Mouse (Mus musculus) midbrain, embryonic 13.5 days (tissue): ENCODE results near the gene Flt3l. TPM values are rescaled to one million over a fixed set of nuclear protein-coding genes. Genes with fewer than 3 reads are reported as not detected.
"Not testable (repeated sequence)": the region's sequence is repeated elsewhere in the genome, so short reads cannot be mapped to it uniquely, and the experiment has no call there.

Experiments used
- ATAC-seq: fragments of 200-750 bp; cut with Nextera tagmentation; 2 replicates; pipeline ENCODE4 v1.8.0; 2017; ENCODE audit warnings: mild to moderate bottlenecking, moderate TSS enrichment, moderate library complexity
- H3K27ac ChIP-seq: fragments of 300-500 bp; sonication (generic); 2 replicates; pipeline ENCODE4 v1.5.1; 2015; ENCODE audit warnings: inconsistent platforms, mild to moderate bottlenecking, moderate library complexity
- H3K27me3 ChIP-seq: fragments of 300-500 bp; sonication (generic); 2 replicates; pipeline ENCODE4 v1.6.1; 2015; ENCODE audit warnings: mild to moderate bottlenecking, inconsistent platforms
- H3K36me3 ChIP-seq: fragments of 300-500 bp; sonication (generic); 2 replicates; pipeline ENCODE4 v1.6.1; 2015; ENCODE audit warnings: mild to moderate bottlenecking, inconsistent platforms
- H3K4me1 ChIP-seq: fragments of 300-500 bp; sonication (generic); replicated peaks from 2 replicates; pipeline ENCODE4 v1.6.1; 2015; ENCODE audit warnings: inconsistent platforms
- H3K4me2 ChIP-seq: fragments of 300-500 bp; sonication (generic); replicated peaks from 2 replicates; pipeline ENCODE4 v1.6.1; 2015; ENCODE audit warnings: moderate library complexity, mild to moderate bottlenecking, inconsistent platforms
- H3K4me3 ChIP-seq: fragments of 300-500 bp; sonication (generic); replicated peaks from 2 replicates; pipeline ENCODE4 v1.5.1; 2015; ENCODE audit warnings: mild to moderate bottlenecking, inconsistent platforms
- H3K9ac ChIP-seq: fragments of 300-500 bp; sonication (generic); replicated peaks from 2 replicates; pipeline ENCODE4 v1.6.1; 2015; ENCODE audit warnings: mild to moderate bottlenecking, inconsistent platforms
- H3K9me3 ChIP-seq: fragments of 300-500 bp; sonication (generic); 2 replicates; pipeline ENCODE4 v1.6.1; 2016; ENCODE audit warnings: mild to moderate bottlenecking, inconsistent platforms
- WGBS: fragments of 180-500 bp; shearing (Covaris S2); methylation state at CpG from one replicate; pipeline ENCODE4 v1.1.7; 2015; 5-methylcytosine and 5-hydroxymethylcytosine counted together
- polyA plus RNA-seq: library from polyadenylated mRNA; unstranded; fragments of >200 nt; fragmentation: Nextera tagmentation; extraction: Ambion mirVana; gene quantifications from 2 replicates; pipeline ENCODE4 v1.2.1, GENCODE M21; 2015

Gene Flt3l
- polyA plus RNA-seq, 1 experiment from 2014 or later, result 1.3 TPM

- H3K4me3 ChIP-seq, result peak overlapping the region; percentile 62; the same call in 1 of the 2 replicates
- not testable (repeated sequence) for H3K9me3 ChIP-seq, ATAC-seq, H3K4me2 ChIP-seq, H3K27ac ChIP-seq, H3K9ac ChIP-seq, H3K27me3 ChIP-seq
- WGBS, result 93% methylated on average over 2 of the region's 2 CpGs
- H3K36me3 ChIP-seq, result peaks cover 13% of the 10 kb centered on the region
- H3K4me1 ChIP-seq, result peaks cover 32% of the 10 kb centered on the region
Measured at GRCm38 (mm10) chr7:45153052-45153451, 16.8 kb upstream of the Flt3l start.

GRCm38 (mm10) chr7:45151303-45151702, 15.1 kb upstream of the Flt3l start:
- Histone ChIP-seq H3K27me3 (no peaks in the 10 kb centered on the region), H3K27ac (no peak overlapping the region), H3K9ac (no peak overlapping the region), H3K4me1 (peaks cover 32% of the 10 kb centered on the region), H3K9me3 (no peaks in the 10 kb centered on the region), H3K4me3 (no peak overlapping the region), H3K4me2 (no peak overlapping the region), H3K36me3 (0 out of 2 replicates have a peak, but pooled peaks cover 2% of the 10 kb centered on the region)
- ATAC-seq, result no peak
- WGBS, result 63% methylated on average over 11 of the region's 11 CpGs

GRCm38 (mm10) chr7:45150321-45150720, 14.1 kb upstream of the Flt3l start:
- WGBS, result 76% methylated on average over 4 of the region's 4 CpGs
- H3K4me3 ChIP-seq, result no peak overlapping the region
- H3K4me2 ChIP-seq, result no peak overlapping the region
- H3K27ac ChIP-seq, result no peak overlapping the region
- no peak overlapping the region for H3K9ac ChIP-seq
- no peak for ATAC-seq
- no peaks in the 10 kb centered on the region for H3K27me3 ChIP-seq
- H3K9me3 ChIP-seq, result no peaks in the 10 kb centered on the region
- peaks cover 25% of the 10 kb centered on the region for H3K4me1 ChIP-seq
- H3K36me3 ChIP-seq, result peaks cover 8% of the 10 kb centered on the region

GRCm38 (mm10) chr7:45149545-45149944, 13.3 kb upstream of the Flt3l start:
- 17% methylated on average over 6 of the region's 6 CpGs for WGBS
- ATAC-seq, result no peak

GRCm38 (mm10) chr7:45148534-45149098, 12.4 kb upstream of the Flt3l start:
- Histone ChIP-seq H3K4me3 (no peak overlapping the region), H3K9ac (no peak overlapping the region; the same call in 1 of the 2 replicates)

More at GRCm38 (mm10) chr7:45149545-45149944, 13.3 kb upstream of the Flt3l start:
- Histone ChIP-seq H3K36me3 (peaks cover 13% of the 10 kb centered on the region), H3K4me2 (no peak overlapping the region), H3K4me1 (peaks cover 18% of the 10 kb centered on the region), H3K9ac (no peak overlapping the region), H3K27ac (no peak overlapping the region), H3K27me3 (no peaks in the 10 kb centered on the region), H3K9me3 (no peaks in the 10 kb centered on the region), H3K4me3 (no peak overlapping the region)

GRCm38 (mm10) chr7:45147899-45148298, 11.7 kb upstream of the Flt3l start:
- no peaks in the 10 kb centered on the region for H3K9me3 ChIP-seq
- H3K27me3 ChIP-seq, result no peaks in the 10 kb centered on the region
- H3K4me2 ChIP-seq, result no peak overlapping the region
- H3K9ac ChIP-seq, result no peak overlapping the region
- H3K4me1 ChIP-seq, result peaks cover 11% of the 10 kb centered on the region; the same call in 1 of the 2 replicates
- no peak for ATAC-seq
- peaks cover 29% of the 10 kb centered on the region for H3K36me3 ChIP-seq
- WGBS, result 93% methylated on average over 11 of the region's 11 CpGs
- H3K27ac ChIP-seq, result no peak overlapping the region
- H3K4me3 ChIP-seq, result no peak overlapping the region

More at GRCm38 (mm10) chr7:45148534-45149098, 12.4 kb upstream of the Flt3l start:
- Histone ChIP-seq H3K36me3 (peaks cover 22% of the 10 kb centered on the region), H3K4me2 (no peak overlapping the region), H3K27ac (no peak overlapping the region), H3K4me1 (peaks cover 16% of the 10 kb centered on the region), H3K9me3 (no peaks in the 10 kb centered on the region), H3K27me3 (no peaks in the 10 kb centered on the region)
- WGBS, result 77% methylated on average over 4 of the region's 4 CpGs
- no peak for ATAC-seq

GRCm38 (mm10) chr7:45147267-45147666, 11.0 kb upstream of the Flt3l start:
- Histone ChIP-seq H3K4me3 (no peak overlapping the region), H3K27me3 (no peaks in the 10 kb centered on the region), H3K4me2 (no peak overlapping the region), H3K36me3 (peaks cover 36% of the 10 kb centered on the region), H3K9me3 (no peaks in the 10 kb centered on the region), H3K4me1 (peaks cover 11% of the 10 kb centered on the region; the same call in 1 of the 2 replicates), H3K9ac (no peak overlapping the region), H3K27ac (no peak overlapping the region)
- ATAC-seq, result no peak
- WGBS, result 96% methylated on average over 11 of the region's 11 CpGs

GRCm38 (mm10) chr7:45145460-45145859, 9.2 kb upstream of the Flt3l start:
- 94% methylated on average over 8 of the region's 8 CpGs for WGBS

GRCm38 (mm10) chr7:45144368-45145174, 8.3 kb upstream of the Flt3l start:
- WGBS, result 88% methylated on average over 13 of the region's 13 CpGs
- H3K9me3 ChIP-seq, result no peaks in the 10 kb centered on the region
- no peak for ATAC-seq
- H3K9ac ChIP-seq, result peak overlapping the region; percentile 37; the same call in 1 of the 2 replicates
- H3K4me1 ChIP-seq, result 0 out of 2 replicates have a peak, but pooled peaks cover 2% of the 10 kb centered on the region
- H3K27ac ChIP-seq, result no peak overlapping the region
- H3K4me2 ChIP-seq, result no peak overlapping the region
- H3K36me3 ChIP-seq, result peaks cover 45% of the 10 kb centered on the region
- H3K4me3 ChIP-seq, result no peak overlapping the region
- H3K27me3 ChIP-seq, result no peaks in the 10 kb centered on the region

More at GRCm38 (mm10) chr7:45145460-45145859, 9.2 kb upstream of the Flt3l start:
- Histone ChIP-seq H3K9ac (0 out of 2 replicates have a peak overlapping the region, but pooled peaks have one; percentile 3), H3K36me3 (peaks cover 45% of the 10 kb centered on the region), H3K4me3 (no peak overlapping the region), H3K4me1 (0 out of 2 replicates have a peak, but pooled peaks cover 3% of the 10 kb centered on the region), H3K4me2 (no peak overlapping the region), H3K27ac (no peak overlapping the region), H3K9me3 (no peaks in the 10 kb centered on the region), H3K27me3 (no peaks in the 10 kb centered on the region)
- ATAC-seq, result no peak

- H3K4me3 ChIP-seq, result no peak overlapping the region
- ATAC-seq, result no peak
- H3K9me3 ChIP-seq, result no peaks in the 10 kb centered on the region
- no peak overlapping the region for H3K9ac ChIP-seq
- no peaks in the 10 kb centered on the region for H3K4me1 ChIP-seq
- peaks cover 11% of the 10 kb centered on the region for H3K27me3 ChIP-seq
- no peak overlapping the region for H3K4me2 ChIP-seq
- H3K36me3 ChIP-seq, result peaks cover 45% of the 10 kb centered on the region
- H3K27ac ChIP-seq, result no peak overlapping the region
- 90% methylated on average over 5 of the region's 5 CpGs for WGBS
Measured at GRCm38 (mm10) chr7:45141914-45142313, 5.7 kb upstream of the Flt3l start.

- no peak overlapping the region for H3K4me2 ChIP-seq
- no peak overlapping the region for H3K9ac ChIP-seq
- H3K9me3 ChIP-seq, result no peaks in the 10 kb centered on the region
- peaks cover 45% of the 10 kb centered on the region for H3K36me3 ChIP-seq
- peaks cover 15% of the 10 kb centered on the region for H3K27me3 ChIP-seq
- 0 out of 2 replicates have a peak, but pooled peaks cover 2% of the 10 kb centered on the region for H3K4me1 ChIP-seq
- 88% methylated on average over 3 of the region's 3 CpGs for WGBS
- no peak for ATAC-seq
- H3K27ac ChIP-seq, result no peak overlapping the region
- no peak overlapping the region for H3K4me3 ChIP-seq
Measured at GRCm38 (mm10) chr7:45141319-45141718, 5.1 kb upstream of the Flt3l start.
